ENCODE assay signal across 8 mouse cellular contexts in genomic region chr14:30888271-30888732, GRCm38 (mm10). TPM values are rescaled to one million over a fixed set of nuclear protein-coding genes. Genes with fewer than 3 reads are reported as not detected.
DNase-seq lines count a peak whose midpoint lies in the region; ATAC-seq and TF ChIP-seq lines count a peak whose summit lies in the region.
"Had no signal": no experiment of that assay in that cellular context is flagged by ENCODE, and none has a peak within 500 bp of the region (broad histone marks: within the 10 kb centered on the region; RNA-seq: fewer than 3 reads in every experiment).

No protein-coding gene starts in this region.

- no peaks in the 10 kb centered on the region for H3K36me3 ChIP-seq in heart, postnatal 0 days (replicated peaks; ENCODE audit: control insufficient read depth, insufficient read depth, low read length)

- no peaks in the 10 kb centered on the region for H3K9me3 ChIP-seq in heart, postnatal 0 days (replicated peaks; ENCODE audit: control insufficient read depth, low read length)

- H3K4me1 ChIP-seq in heart, postnatal 0 days (ENCODE audit: control insufficient read depth, insufficient read depth) = peaks cover 4% of the 10 kb centered on the region; the same call in 1 of the 2 replicates

- no peak overlapping the region for H3K4me3 ChIP-seq in heart, postnatal 0 days (ENCODE audit: low read depth, low read length)

- no peaks in the 10 kb centered on the region for H3K27me3 ChIP-seq in heart, postnatal 0 days (ENCODE audit: control insufficient read depth, insufficient read depth, low read length)

- peak; percentile 41 for TF ChIP-seq CTCF in heart, postnatal 0 days (IDR thresholded peaks at IDR 0.05; ENCODE audit: low read depth)

- no peak for TF ChIP-seq EP300 in heart, postnatal 0 days (IDR thresholded peaks at IDR 0.05; ENCODE audit: low read depth)

- DNase-seq in 3134 (ENCODE audit: extremely low read depth, insufficient read length, low spot score) (peak; percentile 59), A20 (ENCODE audit: low read depth, low spot score) (peak; percentile 28), liver (peak; percentile 70)
- DNase-seq in cerebellum, adult 9-11 months = peak; percentile 75
- peak; percentile 51 for DNase-seq in heart, postnatal 0 days (ENCODE audit: low spot score)
- DNase-seq in ovary, postnatal 36 days (ENCODE audit: low spot score) = peak; percentile 72
- DNase-seq in right cerebral cortex, postnatal 10 days (ENCODE audit: low spot score in 2 of 2) = no peak

- H3K27ac ChIP-seq in heart, postnatal 0 days (ENCODE audit: low read depth) = no peak overlapping the region

- peak overlapping the region; percentile 24; the same call in 1 of the 2 replicates for H3K4me2 ChIP-seq in heart, postnatal 0 days (ENCODE audit: low read depth, low read length)

- H3K9ac ChIP-seq in heart, postnatal 0 days (replicated peaks; ENCODE audit: low read depth, low read length) = no peak overlapping the region

- peak; percentile 55 for ATAC-seq in heart, postnatal 0 days (ENCODE audit: insufficient read depth, low read depth)

- WGBS in heart, postnatal 0 days = 9% methylated on average over 7 of the region's 9 CpGs

RNA-seq across cellular contexts. Expression of gene Itih4, which starts 2.0 kb away (rescaled TPM):
- 2.2 and 2.5 TPM in 2 replicates for total RNA-seq in heart, postnatal 0 days (2014; rRNA removed; ENCODE audit: low replicate concordance)
- 0.61 and 1.0 TPM in 2 replicates for polyA plus RNA-seq in heart, postnatal 0 days (2015; fragmentation: Nextera tagmentation; extraction: Ambion mirVana)

RNA-seq across cellular contexts. Expression of gene Mustn1, which starts 9.3 kb away (rescaled TPM):
- 3.7 and 10.3 TPM in 2 replicates for total RNA-seq in heart, postnatal 0 days (2014; rRNA removed; ENCODE audit: low replicate concordance)
- polyA plus RNA-seq in heart, postnatal 0 days (2015; fragmentation: Nextera tagmentation; extraction: Ambion mirVana) = 6.8 and 7.2 TPM in 2 replicates

RNA-seq across cellular contexts. Expression of gene Itih3, which starts 35.3 kb away (rescaled TPM):
- total RNA-seq in heart, postnatal 0 days (2014; rRNA removed; ENCODE audit: low replicate concordance) = 0.66 and 2.4 TPM in 2 replicates
- 0.49 and 0.72 TPM in 2 replicates for polyA plus RNA-seq in heart, postnatal 0 days (2015; fragmentation: Nextera tagmentation; extraction: Ambion mirVana)

RNA-seq across cellular contexts. Expression of gene Itih1, which starts 54.8 kb away (rescaled TPM):
- not detected in 2 replicates for total RNA-seq in heart, postnatal 0 days (2014; rRNA removed; ENCODE audit: low replicate concordance)
- polyA plus RNA-seq in heart, postnatal 0 days (2015; fragmentation: Nextera tagmentation; extraction: Ambion mirVana) = not detected in 2 replicates
- polyA plus RNA-seq: spleen, adult 2 months had no signal

Comparison
In these comparisons a context has a peak if more than half of its experiments do, and no peak if none do; other contexts are left out.
1. DNase-seq: peak in 3134 (single experiment), A20 (single experiment), cerebellum, adult 9-11 months (single experiment), heart, postnatal 0 days (single experiment), liver (single experiment) and ovary, postnatal 36 days (single experiment); none in right cerebral cortex, postnatal 10 days (0 of 2).